Mouse (Mus musculus): ENCODE results near the gene Ttll3.

- TF ChIP-seq CTCF (IDR thresholded peaks at IDR 0.05; ENCODE audit: borderline replicate concordance, insufficient read depth, low read depth, low read length) (no peak), POLR2A (IDR thresholded peaks at IDR 0.05; ENCODE audit: borderline replicate concordance, insufficient read depth, low read length) (no peak)
Observed at GRCm38 (mm10) chr6:113458635-113459034, 69.6 kb downstream of the Ttll3 start.
